Mouse (Mus musculus) lung, postnatal 25 days (tissue): ENCODE results near the gene Cabs1.

Source experiments
- DNase-seq: peaks from one replicate; pipeline ENCODE4 v3.0.0; 2022; ENCODE audit warnings: low spot score

Gene Cabs1

DNA sequence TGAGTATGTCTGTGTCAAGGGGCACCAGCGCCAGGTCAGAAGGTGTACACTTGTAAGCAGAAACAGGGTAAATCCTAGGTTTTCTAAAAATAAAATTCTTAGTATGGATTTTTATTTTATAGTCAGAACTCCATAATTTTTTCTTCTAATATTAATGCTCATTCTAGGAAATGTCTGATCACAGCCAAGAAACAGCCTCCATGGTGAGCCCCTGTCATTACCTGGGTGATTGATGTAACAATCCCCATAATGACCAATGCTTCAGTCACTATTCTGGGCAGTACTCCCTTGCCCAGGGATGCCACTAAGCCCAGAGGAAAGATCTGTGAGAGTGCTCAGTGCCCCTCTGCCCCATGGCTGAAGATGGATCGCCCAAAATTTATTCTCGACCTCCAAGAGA is at the start of gene Cabs1:
Cabs1 (plus strand) TSS at position 301 of the 400 bp plus-strand sequence.
- DNase-seq, result no peak

DNA sequence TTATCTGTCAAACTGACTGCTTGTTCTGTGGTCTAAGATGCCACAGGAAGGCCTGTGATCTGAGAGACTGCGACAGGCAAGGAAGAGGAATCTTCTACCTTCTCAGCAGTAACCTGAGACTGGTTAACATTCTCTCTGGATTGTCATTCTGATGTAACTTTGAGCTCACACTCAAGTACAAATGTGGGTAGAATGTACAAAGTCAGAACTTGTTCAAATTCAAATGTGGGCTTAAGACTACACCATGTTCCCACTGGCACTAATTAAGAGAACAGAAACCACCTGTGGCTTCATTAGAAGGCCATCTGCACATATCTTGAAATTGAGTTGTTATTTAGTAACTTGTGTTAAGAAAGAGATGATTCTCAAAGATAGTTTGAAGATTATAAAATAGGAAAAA is 47.6 kb upstream of the Cabs1 start:
- DNase-seq, result no peak

DNA sequence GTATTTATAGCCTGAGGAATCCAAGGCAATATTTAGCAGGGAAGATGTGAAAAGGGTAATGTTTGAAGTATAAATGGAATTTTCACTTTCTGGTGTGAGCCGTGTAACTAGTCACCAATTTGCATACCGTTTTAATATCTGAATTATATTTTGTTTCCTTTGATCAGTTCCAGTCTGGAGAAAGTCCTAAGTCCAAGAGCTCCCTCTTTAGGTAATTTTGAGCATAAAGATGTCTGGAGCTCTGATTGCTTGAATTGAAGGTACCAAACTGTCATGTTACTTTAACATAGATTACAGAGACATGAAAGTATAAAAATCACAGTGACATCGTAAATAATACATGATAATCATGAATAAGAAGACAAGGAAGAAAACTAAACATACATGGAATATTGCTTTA is 38.5 kb upstream of the Cabs1 start:
- no peak for DNase-seq

DNA sequence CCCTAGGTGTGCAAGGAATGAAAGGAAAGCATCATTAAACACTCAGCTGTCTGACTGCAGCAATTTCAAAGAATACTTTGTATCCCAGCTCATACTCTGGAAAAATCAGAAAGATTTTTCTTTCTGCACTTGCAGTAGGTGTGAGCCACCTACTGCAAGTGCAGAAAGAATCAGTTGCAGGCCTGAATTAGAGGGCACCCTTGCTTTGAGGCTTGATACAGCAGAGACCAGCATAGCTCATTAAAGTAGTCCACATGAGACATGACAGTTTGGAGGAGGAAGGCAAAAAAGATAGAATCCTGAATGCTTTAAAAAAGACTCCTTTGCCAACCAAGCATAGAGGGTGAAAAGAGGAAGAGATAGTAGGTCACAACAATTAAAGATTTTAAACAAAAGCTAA is 36.7 kb upstream of the Cabs1 start:
- DNase-seq, result no peak

DNA sequence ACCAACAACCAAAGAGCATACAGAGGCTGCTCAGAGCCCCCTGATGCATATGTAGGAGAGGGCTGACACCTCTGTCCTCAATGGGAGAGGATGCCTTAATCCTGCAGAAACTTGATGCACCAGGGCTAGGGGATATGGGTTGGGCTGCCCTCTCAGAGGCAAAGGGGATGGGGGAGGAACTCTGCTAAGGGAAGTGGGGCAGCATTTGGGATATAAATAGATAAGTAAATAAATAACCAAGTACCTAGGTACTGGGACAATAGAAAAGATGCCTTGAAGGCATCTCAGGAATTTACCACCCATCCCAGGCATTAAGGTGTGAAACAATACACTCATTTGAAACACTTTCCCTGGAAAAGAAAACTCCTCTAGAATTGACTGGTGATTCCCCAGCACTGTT is 27.4 kb upstream of the Cabs1 start:
- no peak for DNase-seq

- DNase-seq, result no peak
These were observed 10.0 kb upstream of the Cabs1 start, which contains the start of the genes 2310003L06Rik and Gm28434 for GRCm38 (mm10) chr5:87969201-87969600. Gene 2310003L06Rik, plus strand, starts transcription at chr5:87969459. Gene Gm28434, plus strand, starts transcription at chr5:87969517.

GRCm38 (mm10) chr5:87982468-87983214 is 3.4 kb downstream of the Cabs1 start:
- DNase-seq, result no peak

- no peak for DNase-seq
These were observed 23.0 kb downstream of the Cabs1 start, which contains the start of gene Smr3a for GRCm38 (mm10) chr5:88002249-88002648. Gene Smr3a, plus strand, starts transcription at chr5:88002549.

- no peak for DNase-seq
These were observed 26.0 kb downstream of the Cabs1 start for GRCm38 (mm10) chr5:88005241-88005640.
